Mouse (Mus musculus) ES-E14 (cell line): ENCODE measurements around the gene Adra2c.

Source experiments
- CHD2 ChIP-seq: IDR thresholded peaks from 2 replicates; pipeline ENCODE4 v1.6.1; 2014; ENCODE audit warnings: mild to moderate bottlenecking, low read depth, low read length, inconsistent platforms
- HCFC1 ChIP-seq: IDR thresholded peaks from 2 replicates; pipeline ENCODE4 v1.6.1; 2012; ENCODE audit warnings: low read length, inconsistent platforms, borderline replicate concordance; ENCODE audit not compliant: insufficient read depth
- MAFK ChIP-seq: IDR thresholded peaks from 2 replicates; pipeline ENCODE4 v1.6.1; 2014; ENCODE audit warnings: mild to moderate bottlenecking, low read depth, low read length, inconsistent platforms; ENCODE audit not compliant: insufficient read depth
- ZC3H11A ChIP-seq: IDR thresholded peaks from 2 replicates; pipeline ENCODE4 v1.6.1; 2012; ENCODE audit warnings: low read depth, mild to moderate bottlenecking, inconsistent platforms, low read length, borderline replicate concordance
- ZNF384 ChIP-seq: IDR thresholded peaks from 2 replicates; pipeline ENCODE4 v1.6.1; 2012; ENCODE audit warnings: low read depth, low read length, inconsistent platforms

GRCm38 (mm10) chr5:35311738-35312250 is 33.7 kb downstream of the Adra2c start:
- TF ChIP-seq MAFK (no peak), CHD2 (no peak), HCFC1 (no peak), ZC3H11A (no peak), ZNF384 (no peak)
